Mouse (Mus musculus) kidney, adult 2 months (tissue): ENCODE measurements around the gene Eif3c. TPM values are rescaled to one million over a fixed set of nuclear protein-coding genes. Genes with fewer than 3 reads are reported as not detected.
A peak's percentile ranks its signal among the peaks of the same experiment; 100 is the strongest.

Experiments used
- DNase-seq: peaks from one replicate; pipeline ENCODE4 v3.0.0; 2021
- H3K27ac ChIP-seq: fragments of 200-500 bp; 2 replicates; pipeline ENCODE4 v1.5.1; 2012; ENCODE audit warnings: low read depth, low read length, control low read depth, inconsistent platforms; ENCODE audit not compliant: insufficient read depth
- H3K27me3 ChIP-seq: fragments of 200-500 bp; replicated peaks from 2 replicates; pipeline ENCODE4 v1.6.1; 2012; ENCODE audit warnings: mild to moderate bottlenecking, moderate library complexity, low read length, inconsistent platforms; ENCODE audit not compliant: control insufficient read depth, insufficient read depth
- H3K36me3 ChIP-seq: fragments of 200-500 bp; 2 replicates; pipeline ENCODE4 v1.6.1; 2012; ENCODE audit warnings: mild to moderate bottlenecking, moderate library complexity, low read length, inconsistent platforms; ENCODE audit not compliant: control insufficient read depth, insufficient read depth
- H3K4me1 ChIP-seq: fragments of 200-500 bp; 2 replicates; pipeline ENCODE4 v1.6.1; 2011; ENCODE audit warnings: low read length; ENCODE audit not compliant: control insufficient read depth, insufficient read depth
- H3K4me3 ChIP-seq: fragments of 200-500 bp; 2 replicates; pipeline ENCODE4 v1.5.1; 2011; ENCODE audit warnings: mild to moderate bottlenecking, low read depth, low read length, control low read depth; ENCODE audit not compliant: insufficient read depth
- CTCF ChIP-seq: fragments of 200-500 bp; conservative IDR thresholded peaks from 2 replicates; pipeline ENCODE4 v1.5.1; 2011; ENCODE audit warnings: low read depth, mild to moderate bottlenecking, control low read depth, low read length, moderate library complexity, mixed read lengths; ENCODE audit not compliant: insufficient read depth, insufficient read length
- POLR2A ChIP-seq: fragments of 200-500 bp; IDR thresholded peaks from one replicate; pipeline ENCODE4 v1.6.1; 2011; ENCODE audit warnings: low read depth, low read length, control low read depth
- WGBS: fragments of 180-500 bp; shearing (Covaris S2); methylation state at CpG from one replicate; pipeline ENCODE4 v1.1.7; 2018; 5-methylcytosine and 5-hydroxymethylcytosine counted together
- polyA plus RNA-seq: library from polyadenylated mRNA; depleted of rRNA; stranded (reverse); fragments of >200 nt; gene quantifications from 2 replicates; pipeline ENCODE4 v1.2.3, GENCODE M21; 2012

Eif3c gene
- polyA plus RNA-seq, 1 experiment: 105 TPM

GRCm38 (mm10) chr7:126523316-126523715, 42.9 kb downstream of the Eif3c start:
- no peak overlapping the region for H3K27ac ChIP-seq
- no peak overlapping the region for H3K4me3 ChIP-seq
- 79% methylated on average over 3 of the region's 3 CpGs for WGBS
- H3K27me3 ChIP-seq: no peaks in the 10 kb centered on the region; the same call in 1 of the 2 replicates
- TF ChIP-seq POLR2A: no peak
- TF ChIP-seq CTCF: no peak
- no peaks in the 10 kb centered on the region for H3K4me1 ChIP-seq
- no peak for DNase-seq
- no peaks in the 10 kb centered on the region for H3K36me3 ChIP-seq

- H3K36me3 ChIP-seq: no peaks in the 10 kb centered on the region
- DNase-seq: peak; percentile 15
- H3K27me3 ChIP-seq: no peaks in the 10 kb centered on the region; the same call in 1 of the 2 replicates
- TF ChIP-seq CTCF (no peak), POLR2A (no peak)
- H3K4me3 ChIP-seq: no peak overlapping the region
- 31% methylated on average over 2 of the region's 2 CpGs for WGBS
- H3K27ac ChIP-seq: no peak overlapping the region
- H3K4me1 ChIP-seq: no peaks in the 10 kb centered on the region
These were observed 46.7 kb downstream of the Eif3c start for GRCm38 (mm10) chr7:126519513-126519912.

GRCm38 (mm10) chr7:126518261-126518941, 47.8 kb downstream of the Eif3c start:
- H3K4me1 ChIP-seq: no peaks in the 10 kb centered on the region
- H3K27ac ChIP-seq: no peak overlapping the region
- H3K27me3 ChIP-seq: no peaks in the 10 kb centered on the region; the same call in 1 of the 2 replicates
- TF ChIP-seq CTCF (no peak), POLR2A (no peak)
- DNase-seq: no peak
- WGBS: 91% methylated on average over 5 of the region's 5 CpGs
- H3K4me3 ChIP-seq: no peak overlapping the region
- no peaks in the 10 kb centered on the region for H3K36me3 ChIP-seq

GRCm38 (mm10) chr7:126511287-126511686, 54.9 kb downstream of the Eif3c start:
- no peak for DNase-seq
- TF ChIP-seq POLR2A (no peak), CTCF (no peak)
- Histone ChIP-seq H3K4me1 (no peaks in the 10 kb centered on the region), H3K27ac (no peak overlapping the region), H3K4me3 (no peak overlapping the region), H3K36me3 (no peaks in the 10 kb centered on the region), H3K27me3 (no peaks in the 10 kb centered on the region)
- 70% methylated on average over 3 of the region's 3 CpGs for WGBS

GRCm38 (mm10) chr7:126507126-126507778, 59.0 kb downstream of the Eif3c start:
- H3K27me3 ChIP-seq: no peaks in the 10 kb centered on the region
- 82% methylated on average over 8 of the region's 8 CpGs for WGBS
- no peak overlapping the region for H3K4me3 ChIP-seq
- H3K36me3 ChIP-seq: no peaks in the 10 kb centered on the region
- TF ChIP-seq CTCF: no peak
- no peak for TF ChIP-seq POLR2A
- DNase-seq: no peak
- peaks cover 2% of the 10 kb centered on the region; the same call in 1 of the 2 replicates for H3K4me1 ChIP-seq
- H3K27ac ChIP-seq: no peak overlapping the region

- Histone ChIP-seq H3K36me3 (peaks cover 6% of the 10 kb centered on the region; the same call in 1 of the 2 replicates), H3K4me3 (no peak overlapping the region), H3K4me1 (peaks cover 4% of the 10 kb centered on the region; the same call in 1 of the 2 replicates), H3K27ac (no peak overlapping the region), H3K27me3 (no peaks in the 10 kb centered on the region)
- no peak for DNase-seq
- no peak for TF ChIP-seq POLR2A
- no peak for TF ChIP-seq CTCF
- 68% methylated on average over 2 of the region's 2 CpGs for WGBS
These were observed 61.3 kb downstream of the Eif3c start for GRCm38 (mm10) chr7:126504913-126505312.

GRCm38 (mm10) chr7:126503273-126503878, 62.8 kb downstream of the Eif3c start, which contains the start of gene Atxn2l:
TSS of gene Atxn2l (minus strand) at chr7:126503437.
- Histone ChIP-seq H3K27me3 (no peaks in the 10 kb centered on the region), H3K4me1 (peaks cover 4% of the 10 kb centered on the region; the same call in 1 of the 2 replicates), H3K4me3 (peak within 1 kb of the TSS; percentile 99), H3K27ac (peak within 1 kb of the TSS; percentile 90), H3K36me3 (peaks cover 8% of the 10 kb centered on the region)
- 2% methylated on average over 65 of the region's 72 CpGs for WGBS
- DNase-seq: peak; percentile 99
- TF ChIP-seq CTCF (peak; percentile 56; the same call in 1 of the 2 replicates), POLR2A (no peak)
